Mouse (Mus musculus): ENCODE measurements around the gene Hal. TPM values are rescaled to one million over a fixed set of nuclear protein-coding genes. Genes with fewer than 3 reads are reported as not detected.
"Not testable (repeated sequence)": the region's sequence is repeated elsewhere in the genome, so short reads cannot be mapped to it uniquely, and the experiment has no call there.

Hal gene
- polyA plus RNA-seq, 1 experiment from 2014 or later, result 2.6 TPM

DNA sequence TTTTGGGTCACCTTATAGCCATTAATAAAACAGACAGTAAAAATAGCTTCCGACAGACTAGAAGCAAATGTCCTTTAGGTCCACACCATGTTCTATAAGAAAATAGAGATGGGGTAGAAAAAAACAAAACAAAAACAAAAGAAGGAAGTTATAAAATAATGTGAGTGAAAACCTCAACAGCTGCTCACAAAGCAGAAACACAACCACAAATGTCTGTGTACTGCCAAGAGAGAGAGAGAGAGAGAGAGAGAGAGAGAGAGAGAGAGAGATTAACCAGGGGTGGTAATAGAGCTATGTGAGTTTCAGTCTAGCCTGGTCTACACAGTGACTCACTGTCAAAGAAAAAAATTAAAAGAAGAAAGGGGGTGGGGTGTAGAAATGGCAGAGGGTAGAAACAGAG lies 53.0 kb downstream of the Hal start:
- no peak for ATAC-seq (ENCODE audit: low read depth)
- peaks cover 14% of the 10 kb centered on the region for H3K4me1 ChIP-seq (replicated peaks)
- no peak overlapping the region for H3K9ac ChIP-seq
- no peak overlapping the region for H3K27ac ChIP-seq
- no peak overlapping the region for H3K4me2 ChIP-seq
- no peaks in the 10 kb centered on the region for H3K9me3 ChIP-seq (replicated peaks)
- WGBS (ENCODE audit: insufficient replicate concordance), result 65% methylated on average over 1 of the region's 1 CpGs
- H3K36me3 ChIP-seq, result no peaks in the 10 kb centered on the region
- no peak overlapping the region for H3K4me3 ChIP-seq (replicated peaks)
- peaks cover 11% of the 10 kb centered on the region for H3K27me3 ChIP-seq
- no peak for DNase-seq

GRCm38 (mm10) chr10:93542356-93542755 lies 53.8 kb downstream of the Hal start:
- H3K36me3 ChIP-seq, result no peaks in the 10 kb centered on the region
- DNase-seq (no peak), ATAC-seq (ENCODE audit: low read depth) (no peak)
- H3K9me3 ChIP-seq (replicated peaks), result no peaks in the 10 kb centered on the region
- H3K4me1 ChIP-seq (replicated peaks), result peaks cover 14% of the 10 kb centered on the region
- H3K4me2 ChIP-seq, result no peak overlapping the region
- peaks cover 11% of the 10 kb centered on the region for H3K27me3 ChIP-seq
- H3K27ac ChIP-seq, result no peak overlapping the region
- no peak overlapping the region for H3K4me3 ChIP-seq (replicated peaks)
- H3K9ac ChIP-seq, result no peak overlapping the region
- WGBS (ENCODE audit: insufficient replicate concordance), result 43% methylated on average over 4 of the region's 4 CpGs

DNA sequence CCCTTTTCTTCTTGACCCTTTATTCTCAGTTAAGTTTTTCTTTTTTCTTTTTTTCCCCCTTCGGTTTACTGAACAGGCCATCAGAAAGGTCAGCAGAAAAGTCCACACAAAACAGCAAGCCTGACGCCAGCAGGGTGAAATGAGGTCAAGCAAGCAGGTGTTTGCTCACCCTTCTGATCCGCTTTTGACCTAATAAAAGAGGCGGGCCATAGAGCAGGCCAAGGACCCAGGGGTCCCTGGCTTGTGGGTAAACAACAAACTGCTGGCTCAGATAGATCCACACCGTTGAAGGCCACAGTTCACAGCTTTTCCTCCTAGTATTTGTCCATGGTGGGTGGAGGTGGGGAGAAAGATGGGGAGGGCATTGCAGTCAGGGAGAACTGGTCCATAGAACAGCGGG lies 54.6 kb downstream of the Hal start:
- Histone ChIP-seq H3K9me3 (replicated peaks) (no peaks in the 10 kb centered on the region), H3K4me1 (replicated peaks) (peaks cover 14% of the 10 kb centered on the region), H3K4me2 (no peak overlapping the region), H3K27me3 (peaks cover 5% of the 10 kb centered on the region), H3K27ac (no peak overlapping the region), H3K4me3 (replicated peaks) (no peak overlapping the region), H3K36me3 (no peaks in the 10 kb centered on the region), H3K9ac (no peak overlapping the region)
- ATAC-seq (ENCODE audit: low read depth) (peak; percentile 34), DNase-seq (no peak)
- 60% methylated on average over 6 of the region's 6 CpGs for WGBS (ENCODE audit: insufficient replicate concordance)

- H3K4me2 ChIP-seq, result no peak overlapping the region
Observed at GRCm38 (mm10) chr10:93544172-93544571, 55.6 kb downstream of the Hal start.

DNA sequence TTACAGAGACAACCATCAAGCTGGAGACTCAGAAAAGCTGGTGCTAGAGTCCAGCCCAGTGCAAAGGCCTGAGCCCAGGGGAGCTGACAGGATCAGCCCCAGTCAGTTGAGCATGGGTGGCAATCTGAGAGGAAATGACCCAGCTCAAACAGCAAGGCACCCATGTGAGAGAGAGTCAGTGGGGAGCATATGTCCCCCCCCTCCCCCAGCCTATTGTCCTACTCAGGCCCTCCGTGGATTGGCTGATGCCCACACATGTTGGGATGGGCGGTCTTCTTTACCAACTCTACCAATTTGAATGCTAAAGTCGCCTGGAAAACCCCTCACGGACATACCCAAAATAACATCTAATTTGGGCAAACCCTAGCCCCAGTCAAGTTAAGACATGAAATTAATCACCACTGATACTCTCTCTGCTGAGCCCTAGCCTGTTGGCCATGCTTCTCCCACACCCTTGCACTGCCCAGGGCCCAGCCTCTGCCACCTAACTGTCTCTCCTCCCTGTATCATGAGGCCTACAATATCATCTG lies 59.2 kb downstream of the Hal start:
- Histone ChIP-seq H3K27ac (no peak overlapping the region), H3K9ac (no peak overlapping the region), H3K36me3 (no peaks in the 10 kb centered on the region), H3K4me2 (no peak overlapping the region), H3K9me3 (replicated peaks) (no peaks in the 10 kb centered on the region), H3K4me3 (replicated peaks) (no peak overlapping the region), H3K4me1 (replicated peaks) (no peaks in the 10 kb centered on the region), H3K27me3 (no peaks in the 10 kb centered on the region)
- DNase-seq (no peak), ATAC-seq (ENCODE audit: low read depth) (no peak)
- WGBS (ENCODE audit: insufficient replicate concordance), result 71% methylated on average over 4 of the region's 4 CpGs

More at GRCm38 (mm10) chr10:93544172-93544571, 55.6 kb downstream of the Hal start:
- H3K27ac ChIP-seq, result no peak overlapping the region
- H3K4me1 ChIP-seq (replicated peaks), result peaks cover 14% of the 10 kb centered on the region
- ATAC-seq (ENCODE audit: low read depth) (no peak), DNase-seq (no peak)
- no peak overlapping the region for H3K4me3 ChIP-seq (replicated peaks)
- no peaks in the 10 kb centered on the region for H3K36me3 ChIP-seq
- peaks cover 5% of the 10 kb centered on the region for H3K27me3 ChIP-seq
- 55% methylated on average over 5 of the region's 5 CpGs for WGBS (ENCODE audit: insufficient replicate concordance)
- no peak overlapping the region for H3K9ac ChIP-seq
- H3K9me3 ChIP-seq (replicated peaks), result no peaks in the 10 kb centered on the region

DNA sequence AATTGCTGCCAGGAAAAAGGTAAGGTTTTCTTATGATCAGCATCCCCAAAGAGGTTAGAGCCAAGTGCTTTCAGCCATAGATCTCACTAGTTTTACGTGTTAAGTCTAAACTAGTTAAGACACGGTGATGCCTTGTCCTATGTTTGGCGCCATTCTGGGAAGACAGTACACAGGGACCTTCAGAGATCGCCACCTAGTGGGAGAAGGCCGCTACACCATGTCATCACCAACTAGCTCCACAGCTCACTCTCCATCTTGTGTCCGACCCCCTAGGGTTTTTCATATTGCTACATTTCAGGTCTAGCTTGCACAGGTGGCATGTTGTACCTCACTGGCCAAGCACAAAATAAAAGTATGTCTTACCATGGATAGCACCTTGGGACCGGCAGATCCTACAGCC lies 60.4 kb downstream of the Hal start:
- no peak overlapping the region for H3K4me3 ChIP-seq (replicated peaks)
- no peaks in the 10 kb centered on the region for H3K4me1 ChIP-seq (replicated peaks)
- H3K4me2 ChIP-seq, result no peak overlapping the region
- no peaks in the 10 kb centered on the region for H3K27me3 ChIP-seq
- no peak overlapping the region for H3K9ac ChIP-seq
- WGBS (ENCODE audit: insufficient replicate concordance), result 9% methylated on average over 7 of the region's 7 CpGs
- no peak overlapping the region for H3K27ac ChIP-seq
- H3K36me3 ChIP-seq, result no peaks in the 10 kb centered on the region
- ATAC-seq (ENCODE audit: low read depth) (no peak), DNase-seq (peak; percentile 17)
- no peaks in the 10 kb centered on the region for H3K9me3 ChIP-seq (replicated peaks)

- WGBS (ENCODE audit: insufficient replicate concordance), result 74% methylated on average over 10 of the region's 10 CpGs
- Histone ChIP-seq H3K27ac (no peak overlapping the region), H3K27me3 (no peaks in the 10 kb centered on the region), H3K4me2 (no peak overlapping the region), H3K9me3 (replicated peaks) (no peaks in the 10 kb centered on the region), H3K4me1 (replicated peaks) (no peaks in the 10 kb centered on the region), H3K9ac (no peak overlapping the region), H3K4me3 (replicated peaks) (no peak overlapping the region), H3K36me3 (no peaks in the 10 kb centered on the region)
- no peak for DNase-seq
- no peak for ATAC-seq (ENCODE audit: low read depth)
Observed at GRCm38 (mm10) chr10:93549821-93550220, 61.3 kb downstream of the Hal start.

- Histone ChIP-seq H3K27me3 (no peaks in the 10 kb centered on the region), H3K36me3 (no peaks in the 10 kb centered on the region), H3K4me3 (replicated peaks) (no peak overlapping the region), H3K9ac (no peak overlapping the region), H3K4me1 (replicated peaks) (0 out of 2 replicates have a peak, but pooled peaks cover 2% of the 10 kb centered on the region), H3K27ac (no peak overlapping the region), H3K4me2 (no peak overlapping the region), H3K9me3 (replicated peaks) (no peaks in the 10 kb centered on the region)
- DNase-seq (no peak), ATAC-seq (ENCODE audit: low read depth) (no peak)
- WGBS (ENCODE audit: insufficient replicate concordance), result 59% methylated on average over 8 of the region's 8 CpGs
Observed at GRCm38 (mm10) chr10:93552596-93552995, 64.0 kb downstream of the Hal start.

DNA sequence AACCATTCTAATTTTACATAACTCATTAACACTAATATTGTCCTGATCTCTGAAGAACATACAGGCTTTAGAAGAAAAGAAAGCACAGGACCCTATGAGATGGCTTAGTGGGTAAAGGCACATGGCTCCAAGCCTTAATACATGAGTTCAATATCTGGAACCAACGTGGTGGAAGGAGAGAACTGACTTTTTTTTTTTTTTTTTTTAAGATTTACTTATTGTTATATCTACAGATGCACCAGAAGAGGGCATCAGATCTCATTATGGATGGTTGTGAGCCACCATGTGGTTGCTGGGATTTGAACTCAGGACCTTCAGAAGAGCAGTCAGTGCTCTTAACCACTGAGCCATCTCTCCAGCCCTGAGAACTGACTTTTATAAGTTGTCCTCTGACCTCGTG lies 69.4 kb downstream of the Hal start:
- H3K36me3 ChIP-seq; H3K27ac ChIP-seq; H3K4me1 ChIP-seq (replicated peaks); H3K4me3 ChIP-seq (replicated peaks); H3K4me2 ChIP-seq; H3K9me3 ChIP-seq (replicated peaks); DNase-seq; H3K27me3 ChIP-seq; H3K9ac ChIP-seq; ATAC-seq (ENCODE audit: low read depth): not testable (repeated sequence)
- WGBS (ENCODE audit: insufficient replicate concordance), result 37% methylated on average over 2 of the region's 2 CpGs

DNA sequence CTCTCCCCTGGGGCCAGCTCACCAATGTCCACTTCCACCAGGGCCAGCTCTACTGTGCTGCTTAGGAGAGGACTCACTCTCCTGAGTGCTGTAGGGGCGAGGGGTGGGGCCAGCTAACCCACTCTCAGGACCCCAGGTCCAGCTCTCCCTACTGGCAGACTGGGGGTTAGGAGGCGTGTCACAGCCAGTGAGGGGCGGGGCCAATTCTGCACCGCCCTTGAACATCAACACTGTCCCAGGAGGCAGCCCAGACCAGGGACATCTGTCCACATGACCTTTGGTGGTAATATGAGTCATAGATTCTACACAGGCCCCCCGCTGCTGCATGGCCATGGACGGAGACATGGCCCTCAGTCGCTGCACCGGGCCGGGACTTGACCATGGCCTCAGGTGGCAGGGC lies 71.2 kb downstream of the Hal start:
- H3K36me3 ChIP-seq, result no peaks in the 10 kb centered on the region
- no peaks in the 10 kb centered on the region for H3K9me3 ChIP-seq (replicated peaks)
- H3K27me3 ChIP-seq, result no peaks in the 10 kb centered on the region
- no peak for DNase-seq
- 50% methylated on average over 9 of the region's 9 CpGs for WGBS (ENCODE audit: insufficient replicate concordance)
- no peak overlapping the region for H3K9ac ChIP-seq
- no peak overlapping the region for H3K4me2 ChIP-seq
- H3K4me3 ChIP-seq (replicated peaks), result no peak overlapping the region
- peak; percentile 31; the same call in 1 of the 2 replicates for ATAC-seq (ENCODE audit: low read depth)
- H3K27ac ChIP-seq, result no peak overlapping the region
- H3K4me1 ChIP-seq (replicated peaks), result 0 out of 2 replicates have a peak, but pooled peaks cover 2% of the 10 kb centered on the region

- DNase-seq (no peak), ATAC-seq (ENCODE audit: low read depth) (no peak)
- no peak overlapping the region for H3K4me2 ChIP-seq
- H3K4me1 ChIP-seq (replicated peaks), result no peaks in the 10 kb centered on the region
- H3K4me3 ChIP-seq (replicated peaks), result no peak overlapping the region
- H3K27me3 ChIP-seq, result no peaks in the 10 kb centered on the region
- H3K36me3 ChIP-seq, result no peaks in the 10 kb centered on the region
- 50% methylated on average over 14 of the region's 14 CpGs for WGBS (ENCODE audit: insufficient replicate concordance)
- no peak overlapping the region for H3K9ac ChIP-seq
- no peak overlapping the region for H3K27ac ChIP-seq
- no peaks in the 10 kb centered on the region for H3K9me3 ChIP-seq (replicated peaks)
Observed at GRCm38 (mm10) chr10:93564518-93565090, 76.0 kb downstream of the Hal start.

DNA sequence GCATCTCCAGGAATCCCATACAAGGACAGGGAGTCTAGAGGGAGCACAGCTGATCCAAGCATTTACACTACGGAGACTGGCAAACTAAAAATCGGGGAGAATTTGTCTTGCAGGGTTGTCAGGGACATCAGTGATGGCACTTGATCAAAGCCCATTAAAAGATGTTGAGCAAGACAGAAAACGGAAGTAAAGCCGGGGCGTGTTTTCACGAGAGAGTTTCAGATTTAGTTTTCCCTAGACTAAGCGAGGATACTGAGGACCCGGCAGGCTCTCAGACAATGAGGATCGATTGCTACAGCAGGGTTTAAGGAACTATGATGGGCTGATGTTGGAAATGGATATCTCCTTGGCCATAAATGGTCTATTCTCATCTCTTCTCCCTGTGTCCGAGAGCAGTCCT lies 78.5 kb downstream of the Hal start:
- H3K9me3 ChIP-seq (replicated peaks), result no peaks in the 10 kb centered on the region
- no peak for ATAC-seq (ENCODE audit: low read depth)
- H3K9ac ChIP-seq, result no peak overlapping the region
- no peaks in the 10 kb centered on the region for H3K27me3 ChIP-seq
- H3K4me3 ChIP-seq (replicated peaks), result no peak overlapping the region
- 77% methylated on average over 10 of the region's 10 CpGs for WGBS (ENCODE audit: insufficient replicate concordance)
- no peaks in the 10 kb centered on the region for H3K4me1 ChIP-seq (replicated peaks)
- no peaks in the 10 kb centered on the region for H3K36me3 ChIP-seq
- DNase-seq, result no peak
- no peak overlapping the region for H3K27ac ChIP-seq
- H3K4me2 ChIP-seq, result no peak overlapping the region

Data from liver, embryonic 13.5 days (tissue).